Mouse (Mus musculus) monocyte, adult 5-6 weeks (primary cell): ENCODE data around the gene Lrrc3b. TPM values are rescaled to one million over a fixed set of nuclear protein-coding genes. Genes with fewer than 3 reads are reported as not detected.

Experiments used
- ATAC-seq: fragments of 153-309, 156-312 bp; replicated peaks from 2 replicates; pipeline ENCODE4 v1.8.0; 2017; ENCODE audit warnings: mild to moderate bottlenecking; ENCODE audit not compliant: low TSS enrichment, insufficient number of reproducible peaks, severe bottlenecking, poor library complexity, low FRiP score
- total RNA-seq: library from RNA; stranded (forward); fragments of 200-1000, 200-491, 200-594 nt; gene quantifications from 3 replicates; pipeline ENCODE4 v1.2.3, GENCODE M21; 2017

Lrrc3b gene
- not detected in 3 replicates for total RNA-seq

GRCm38 (mm10) chr14:15438485-15439157, at the start of gene Lrrc3b:
Gene Lrrc3b, minus strand, starts transcription at chr14:15438987.
- no peak for ATAC-seq

- no peak for ATAC-seq
Measured at GRCm38 (mm10) chr14:15477668-15478067, 38.9 kb upstream of the Lrrc3b start.

- ATAC-seq, result no peak; the same call in 1 of the 2 replicates
Measured at GRCm38 (mm10) chr14:15438096-15438484, 697 bp downstream of the Lrrc3b start.

GRCm38 (mm10) chr14:15437501-15437941, 1.3 kb downstream of the Lrrc3b start:
- ATAC-seq, result no peak

GRCm38 (mm10) chr14:15437046-15437445, 1.7 kb downstream of the Lrrc3b start:
- ATAC-seq, result no peak

- no peak for ATAC-seq
Measured at GRCm38 (mm10) chr14:15436586-15436985, 2.2 kb downstream of the Lrrc3b start.

- ATAC-seq, result no peak
Measured at GRCm38 (mm10) chr14:15432396-15432795, 6.4 kb downstream of the Lrrc3b start.

- no peak for ATAC-seq
Measured at GRCm38 (mm10) chr14:15421624-15422023, 17.2 kb downstream of the Lrrc3b start.

- no peak for ATAC-seq
Measured at GRCm38 (mm10) chr14:15410686-15411534, 27.9 kb downstream of the Lrrc3b start.

GRCm38 (mm10) chr14:15385536-15385935, 53.3 kb downstream of the Lrrc3b start:
- ATAC-seq, result no peak

- no peak for ATAC-seq
Measured at GRCm38 (mm10) chr14:15384972-15385371, 53.8 kb downstream of the Lrrc3b start.

GRCm38 (mm10) chr14:15384532-15384931, 54.3 kb downstream of the Lrrc3b start:
- no peak for ATAC-seq

GRCm38 (mm10) chr14:15383133-15383532, 55.7 kb downstream of the Lrrc3b start:
- ATAC-seq, result no peak

- no peak for ATAC-seq
Measured at GRCm38 (mm10) chr14:15377368-15377767, 61.4 kb downstream of the Lrrc3b start.

GRCm38 (mm10) chr14:15376786-15377185, 62.0 kb downstream of the Lrrc3b start:
- no peak for ATAC-seq

- no peak for ATAC-seq
Measured at GRCm38 (mm10) chr14:15374271-15374670, 64.5 kb downstream of the Lrrc3b start.

GRCm38 (mm10) chr14:15372985-15373384, 65.8 kb downstream of the Lrrc3b start:
- no peak for ATAC-seq

GRCm38 (mm10) chr14:15365045-15365444, 73.7 kb downstream of the Lrrc3b start:
- ATAC-seq, result no peak

- no peak for ATAC-seq
Measured at GRCm38 (mm10) chr14:15359893-15360292, 78.9 kb downstream of the Lrrc3b start.

GRCm38 (mm10) chr14:15359134-15359533, 79.7 kb downstream of the Lrrc3b start:
- no peak for ATAC-seq
